Mouse (Mus musculus): ENCODE data around the gene Ccdc167.

DNA sequence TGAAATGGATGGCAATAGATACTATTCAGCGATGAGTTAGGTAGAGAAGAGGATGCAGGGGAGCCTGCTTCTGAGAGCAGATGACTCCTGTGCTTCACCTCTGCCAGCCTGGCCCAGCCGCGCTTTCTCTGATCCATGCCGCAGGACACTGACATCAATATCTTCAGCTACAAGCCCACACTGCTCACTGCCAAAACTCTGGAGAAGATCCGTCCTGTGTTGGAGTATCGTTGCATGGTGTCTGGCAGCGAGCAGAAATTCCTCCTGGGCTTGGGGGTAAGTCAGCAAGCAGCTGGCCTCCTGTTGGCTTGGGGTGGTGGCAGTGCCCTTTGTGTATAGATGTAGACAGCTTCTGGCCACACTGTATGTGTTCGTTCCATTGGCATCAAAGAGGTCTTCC is 19.9 kb downstream of the Ccdc167 start:
- TF ChIP-seq CTCF (conservative IDR thresholded peaks at IDR 0.05; ENCODE audit: low read length) (no peak), NANOG (IDR thresholded peaks at IDR 0.05; ENCODE audit: borderline replicate concordance, low read length) (no peak), POU5F1 (IDR thresholded peaks at IDR 0.05; ENCODE audit: borderline replicate concordance, low read length) (no peak)

Data from E14TG2a.4 (cell line).